Mouse (Mus musculus) liver, adult 2 months (tissue): Measurements from ENCODE around the gene Lpar5.

Source experiments
- CTCF ChIP-seq: fragments of 200-500 bp; IDR thresholded peaks from 2 replicates; pipeline ENCODE4 v1.5.1; 2011; ENCODE audit warnings: low read depth, low read length, control low read depth
- POLR2A ChIP-seq: fragments of 200-500 bp; IDR thresholded peaks from 2 replicates; pipeline ENCODE4 v1.6.1; 2011; ENCODE audit warnings: low read length, control low read depth; ENCODE audit not compliant: insufficient read depth; ENCODE audit errors: extremely low read depth

- TF ChIP-seq POLR2A (no peak), CTCF (no peak)
Measured at GRCm38 (mm10) chr6:125104223-125104622, 36.5 kb downstream of the Lpar5 start.
